In the genomic region with DNA sequence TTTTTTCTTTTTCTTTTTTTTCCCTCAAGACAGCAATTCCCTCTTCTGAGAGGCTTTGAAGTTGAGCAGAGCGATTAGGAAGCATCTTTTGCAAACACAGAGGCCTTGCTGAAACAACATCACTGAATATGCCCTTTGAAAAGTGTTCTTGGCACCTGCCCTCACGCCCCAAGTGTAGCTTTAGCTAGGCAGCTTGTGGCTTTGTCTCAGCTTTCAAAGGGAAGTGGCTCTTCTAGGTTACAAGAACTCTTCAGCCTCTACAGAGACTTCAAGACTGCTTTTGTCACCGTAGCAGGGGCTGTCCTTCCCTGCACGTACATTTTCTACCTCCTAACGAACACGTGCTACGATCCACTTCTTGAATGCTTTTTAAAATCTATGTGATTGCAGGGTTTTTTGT, we compare ENCODE assay signal across 8 mouse cellular contexts. TPM values are rescaled to one million over a fixed set of nuclear protein-coding genes. Genes with fewer than 3 reads are reported as not detected.
A peak's percentile ranks its signal among the peaks of the same experiment; 100 is the strongest.
DNase-seq lines count a peak whose midpoint lies in the region; ATAC-seq lines count a peak whose summit lies in the region.

No protein-coding gene starts in this region.

- peak overlapping the region; percentile 4; the same call in 1 of the 2 replicates for H3K4me2 ChIP-seq in heart, embryonic 11.5 days
- H3K4me2 ChIP-seq in heart, embryonic 15.5 days = no peak overlapping the region

- H3K9ac ChIP-seq in heart, embryonic 11.5 days (ENCODE audit: low read depth, low read length) = no peak overlapping the region
- no peak overlapping the region for H3K9ac ChIP-seq in heart, embryonic 15.5 days

- peak overlapping the region; percentile 52; the same call in 1 of the 2 replicates for H3K27ac ChIP-seq in heart, embryonic 11.5 days (ENCODE audit: low read depth, low read length)
- H3K27ac ChIP-seq in heart, embryonic 15.5 days = peak overlapping the region; percentile 83

- no peaks in the 10 kb centered on the region for H3K27me3 ChIP-seq in heart, embryonic 11.5 days (ENCODE audit: control insufficient read depth, insufficient read depth, low read length)
- H3K27me3 ChIP-seq in heart, embryonic 15.5 days = no peaks in the 10 kb centered on the region

- no peak for DNase-seq in heart, adult 9 months (ENCODE audit: low spot score in 2 of 2)
- DNase-seq in CD4-positive, CD25-positive, alpha-beta regulatory T cell, adult 2 months (ENCODE audit: low read depth, low spot score) = peak; percentile 72
- DNase-seq in cerebellum, postnatal 10 days = no peak
- no peak for DNase-seq in cerebellum, adult 18-20 months

- H3K4me1 ChIP-seq in heart, embryonic 11.5 days (ENCODE audit: control insufficient read depth, insufficient read depth, low read length) = no peaks in the 10 kb centered on the region
- peaks cover 30% of the 10 kb centered on the region for H3K4me1 ChIP-seq in heart, embryonic 15.5 days (replicated peaks)

- no peak for ATAC-seq in heart, embryonic 11.5 days (replicated peaks; ENCODE audit: insufficient number of reproducible peaks, low FRiP score, low TSS enrichment)
- no peak for ATAC-seq in heart, embryonic 15.5 days (replicated peaks; ENCODE audit: insufficient number of reproducible peaks, insufficient read depth, low FRiP score, low read depth)
- peak; percentile 52 for ATAC-seq in megakaryocyte, adult 5-6 weeks (ENCODE audit: poor library complexity, severe bottlenecking)
- no peak for ATAC-seq in erythroblast, adult 5-6 weeks (replicated peaks; ENCODE audit: low FRiP score, poor library complexity, severe bottlenecking)

- no peaks in the 10 kb centered on the region for H3K9me3 ChIP-seq in heart, embryonic 11.5 days (replicated peaks; ENCODE audit: control insufficient read depth, low read length)
- no peaks in the 10 kb centered on the region for H3K9me3 ChIP-seq in heart, embryonic 15.5 days (replicated peaks)

- 62% methylated on average over 7 of the region's 7 CpGs for WGBS in heart, embryonic 11.5 days (ENCODE audit: insufficient replicate concordance)
- WGBS in heart, embryonic 15.5 days = 55% methylated on average over 7 of the region's 7 CpGs

- H3K4me3 ChIP-seq in heart, embryonic 11.5 days (ENCODE audit: low read depth, low read length) = no peak overlapping the region
- H3K4me3 ChIP-seq in heart, embryonic 15.5 days = no peak overlapping the region

- H3K36me3 ChIP-seq in heart, embryonic 11.5 days (ENCODE audit: control insufficient read depth, insufficient read depth, low read length) = no peaks in the 10 kb centered on the region
- H3K36me3 ChIP-seq in heart, embryonic 15.5 days = no peaks in the 10 kb centered on the region

RNA-seq across cellular contexts. Expression of gene Itm2b, which starts 4.0 kb away (rescaled TPM):
- polyA plus RNA-seq in heart, embryonic 11.5 days (2014; fragmentation: Nextera tagmentation; extraction: Ambion mirVana) = 513 and 567 TPM in 2 replicates
- 728 and 777 TPM in 2 replicates for polyA plus RNA-seq in heart, embryonic 15.5 days (2015; fragmentation: Nextera tagmentation; extraction: Ambion mirVana)
- total RNA-seq in megakaryocyte, adult 5-6 weeks (2015) = 2,082 and 2,200 TPM in 2 replicates
- 1,839 and 1,925 TPM in 2 replicates for total RNA-seq in megakaryocyte, adult 5-6 weeks (2017)
- 663 and 726 TPM in 2 replicates for total RNA-seq in erythroblast, adult 5-6 weeks (2015; ENCODE audit: low replicate concordance)
- total RNA-seq in erythroblast, adult 5-6 weeks (2017; ENCODE audit: low replicate concordance) = 538 and 746 TPM in 2 replicates
